ENCODE assay signal across 15 mouse cellular contexts in the genomic region with DNA sequence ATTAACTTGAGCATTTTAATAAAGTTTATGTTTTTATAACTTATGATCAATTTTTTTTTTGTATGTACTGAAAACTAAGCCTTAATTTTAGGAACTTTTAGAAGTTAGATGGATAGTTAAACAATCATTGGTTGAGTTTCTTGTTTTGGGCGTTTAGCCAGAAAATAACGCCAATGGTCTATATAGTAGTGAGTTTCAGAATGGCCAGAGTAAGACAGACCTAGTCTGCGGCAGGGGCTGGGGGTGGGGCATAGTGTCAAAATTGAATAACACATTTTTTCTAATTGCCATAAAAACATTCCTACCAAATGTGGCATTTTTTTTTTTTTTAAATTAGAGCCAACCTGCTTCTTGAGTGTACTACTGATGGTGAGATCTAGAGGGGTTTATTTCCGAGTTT. TPM values are rescaled to one million over a fixed set of nuclear protein-coding genes. Genes with fewer than 3 reads are reported as not detected.
A peak's percentile ranks its signal among the peaks of the same experiment; 100 is the strongest.
DNase-seq lines count a peak whose midpoint lies in the region; ATAC-seq and TF ChIP-seq lines count a peak whose summit lies in the region.
"Had no signal": no experiment of that assay in that cellular context is flagged by ENCODE, and none has a peak within 500 bp of the region (broad histone marks: within the 10 kb centered on the region; RNA-seq: fewer than 3 reads in every experiment).

No protein-coding gene starts in this region.

- TF ChIP-seq POLR2A in myocyte (IDR thresholded peaks at IDR 0.05; ENCODE audit: insufficient read length, low read depth) = no peak

- H3K27ac ChIP-seq in forebrain, embryonic 14.5 days (ENCODE audit: low read depth, low read length) = no peak overlapping the region
- H3K27ac ChIP-seq in forebrain, embryonic 11.5 days (ENCODE audit: low read depth, low read length) = no peak overlapping the region
- H3K27ac ChIP-seq in liver, embryonic 13.5 days = no peak overlapping the region
- H3K27ac ChIP-seq in lung, postnatal 0 days (ENCODE audit: low read length) = no peak overlapping the region
- H3K27ac ChIP-seq: embryonic facial prominence, embryonic 12.5 days; forebrain, embryonic 12.5 days; stomach, embryonic 15.5 days had no signal

- peaks cover 37% of the 10 kb centered on the region for H3K79me2 ChIP-seq in myocyte (ENCODE audit: control insufficient read depth, insufficient read depth)

- no peaks in the 10 kb centered on the region for H3K27me3 ChIP-seq in forebrain, embryonic 14.5 days (replicated peaks; ENCODE audit: control insufficient read depth, insufficient read depth, low read length)
- no peaks in the 10 kb centered on the region for H3K27me3 ChIP-seq in forebrain, embryonic 11.5 days (ENCODE audit: control insufficient read depth, insufficient read depth, low read length)
- no peaks in the 10 kb centered on the region for H3K27me3 ChIP-seq in liver, embryonic 13.5 days
- H3K27me3 ChIP-seq in myocyte (ENCODE audit: control insufficient read depth, insufficient read depth, insufficient read length) = no peaks in the 10 kb centered on the region
- no peaks in the 10 kb centered on the region for H3K27me3 ChIP-seq in lung, postnatal 0 days (replicated peaks; ENCODE audit: insufficient read depth, low read length)
- H3K27me3 ChIP-seq: embryonic facial prominence, embryonic 12.5 days; forebrain, embryonic 12.5 days; stomach, embryonic 15.5 days had no signal

- H3K36me3 ChIP-seq in forebrain, embryonic 14.5 days (ENCODE audit: control insufficient read depth, insufficient read depth, low read length) = peaks cover 13% of the 10 kb centered on the region
- no peaks in the 10 kb centered on the region; the same call in 1 of the 2 replicates for H3K36me3 ChIP-seq in forebrain, embryonic 11.5 days (ENCODE audit: control insufficient read depth, insufficient read depth, low read length)
- H3K36me3 ChIP-seq in liver, embryonic 13.5 days = peaks cover 24% of the 10 kb centered on the region
- peaks cover 9% of the 10 kb centered on the region for H3K36me3 ChIP-seq in myocyte (ENCODE audit: control insufficient read depth, insufficient read depth)
- H3K36me3 ChIP-seq in lung, postnatal 0 days (ENCODE audit: insufficient read depth, low read length) = peaks cover 7% of the 10 kb centered on the region; the same call in 1 of the 2 replicates

- H3K4me2 ChIP-seq in forebrain, embryonic 14.5 days (ENCODE audit: low read length) = no peak overlapping the region
- no peak overlapping the region for H3K4me2 ChIP-seq in forebrain, embryonic 11.5 days (ENCODE audit: low read depth, low read length, severe bottlenecking)
- peak overlapping the region; percentile 36 for H3K4me2 ChIP-seq in liver, embryonic 13.5 days
- no peak overlapping the region for H3K4me2 ChIP-seq in myocyte (ENCODE audit: low read depth)
- H3K4me2 ChIP-seq in lung, postnatal 0 days (replicated peaks; ENCODE audit: low read depth, low read length) = no peak overlapping the region

- TF ChIP-seq CTCF in lung, postnatal 0 days (IDR thresholded peaks at IDR 0.05) = no peak

- TF ChIP-seq EP300 in lung, postnatal 0 days (IDR thresholded peaks at IDR 0.05) = no peak

- peak; percentile 1 for DNase-seq in forebrain, embryonic 14.5 days (ENCODE audit: low spot score)
- no peak for DNase-seq in forebrain, embryonic 11.5 days (ENCODE audit: low spot score)
- no peak for DNase-seq in liver, embryonic 13.5 days
- no peak for DNase-seq in liver
- DNase-seq in MN1 (ENCODE audit: low spot score) = peak; percentile 14
- no peak for DNase-seq in lung, postnatal 0 days (ENCODE audit: low spot score)
- DNase-seq: heart, adult 11 months; heart, postnatal 14 days; kidney, adult 9 months; lung, postnatal 10 days had no signal

- H3K9ac ChIP-seq in forebrain, embryonic 14.5 days (ENCODE audit: low read length) = no peak overlapping the region
- no peak overlapping the region for H3K9ac ChIP-seq in forebrain, embryonic 11.5 days (ENCODE audit: low read length)
- no peak overlapping the region for H3K9ac ChIP-seq in liver, embryonic 13.5 days
- H3K9ac ChIP-seq in lung, postnatal 0 days (replicated peaks; ENCODE audit: low read depth) = no peak overlapping the region

- no peak for ATAC-seq in forebrain, embryonic 14.5 days
- no peak for ATAC-seq in forebrain, embryonic 11.5 days (replicated peaks; ENCODE audit: low FRiP score)
- ATAC-seq in liver, embryonic 13.5 days (ENCODE audit: low read depth) = no peak
- no peak for ATAC-seq in lung, postnatal 0 days

- peaks cover 6% of the 10 kb centered on the region; the same call in 1 of the 2 replicates for H3K4me1 ChIP-seq in forebrain, embryonic 14.5 days (ENCODE audit: control insufficient read depth, insufficient read depth, low read length)
- H3K4me1 ChIP-seq in forebrain, embryonic 11.5 days (replicated peaks; ENCODE audit: control insufficient read depth, insufficient read depth, low read length) = no peaks in the 10 kb centered on the region
- H3K4me1 ChIP-seq in liver, embryonic 13.5 days (replicated peaks) = peaks cover 10% of the 10 kb centered on the region
- no peaks in the 10 kb centered on the region for H3K4me1 ChIP-seq in lung, postnatal 0 days (ENCODE audit: insufficient read depth, low read depth, low read length)
- H3K4me1 ChIP-seq: stomach, embryonic 15.5 days had no signal

- no peak overlapping the region for H3K4me3 ChIP-seq in forebrain, embryonic 14.5 days (ENCODE audit: low read depth, low read length)
- H3K4me3 ChIP-seq in forebrain, embryonic 11.5 days (ENCODE audit: low read depth, low read length) = no peak overlapping the region
- H3K4me3 ChIP-seq in liver, embryonic 13.5 days (replicated peaks) = no peak overlapping the region
- peak overlapping the region; percentile 86 for H3K4me3 ChIP-seq in myocyte
- H3K4me3 ChIP-seq in lung, postnatal 0 days (ENCODE audit: low read depth, low read length) = no peak overlapping the region

- H3K9me3 ChIP-seq in forebrain, embryonic 14.5 days (replicated peaks; ENCODE audit: control insufficient read depth, low read length) = no peaks in the 10 kb centered on the region
- H3K9me3 ChIP-seq in forebrain, embryonic 11.5 days (ENCODE audit: control insufficient read depth, low read length) = no peaks in the 10 kb centered on the region
- no peaks in the 10 kb centered on the region for H3K9me3 ChIP-seq in liver, embryonic 13.5 days (replicated peaks)
- no peaks in the 10 kb centered on the region for H3K9me3 ChIP-seq in lung, postnatal 0 days (ENCODE audit: low read length)
- H3K9me3 ChIP-seq: embryonic facial prominence, embryonic 12.5 days; forebrain, embryonic 12.5 days; stomach, embryonic 15.5 days had no signal

- H3ac ChIP-seq in myocyte (ENCODE audit: control insufficient read depth, insufficient read length) = no peak overlapping the region

- WGBS in forebrain, embryonic 14.5 days = 81% methylated on average over 4 of the region's 4 CpGs
- 84% methylated on average over 4 of the region's 4 CpGs for WGBS in forebrain, embryonic 11.5 days
- 70% methylated on average over 4 of the region's 4 CpGs for WGBS in liver, embryonic 13.5 days (ENCODE audit: insufficient replicate concordance)
- WGBS in lung, postnatal 0 days = 72% methylated on average over 4 of the region's 4 CpGs

TF ChIP-seq in myocyte, 11 proteins besides CTCF, POLR2A, EP300 and RAD21:
- TF ChIP-seq E2F4 (IDR thresholded peaks at IDR 0.05; ENCODE audit: insufficient read depth) (no peak), MAX (IDR thresholded peaks at IDR 0.05; ENCODE audit: low read depth) (no peak), TCF12 (IDR thresholded peaks at IDR 0.05; ENCODE audit: insufficient read depth, poor library complexity, severe bottlenecking) (no peak), MYOG (IDR thresholded peaks at IDR 0.05; ENCODE audit: control insufficient read depth in 1 of 3, insufficient read depth in 1 of 3, insufficient read length in 2 of 3, low read depth in 2 of 3) (no peak), MYOD1 (IDR thresholded peaks at IDR 0.05; ENCODE audit: control insufficient read depth in 1 of 3, insufficient read length in 2 of 3, low read depth in 2 of 3) (no peak), USF1 (IDR thresholded peaks at IDR 0.05; ENCODE audit: low read depth) (no peak), SRF (IDR thresholded peaks at IDR 0.05; ENCODE audit: control insufficient read depth, insufficient read length, low read depth) (no peak), CEBPB (IDR thresholded peaks at IDR 0.05; ENCODE audit: insufficient read depth, poor library complexity, severe bottlenecking) (no peak), TCF3 (IDR thresholded peaks at IDR 0.05; ENCODE audit: insufficient read length, low read depth) (no peak), REST (IDR thresholded peaks at IDR 0.05; ENCODE audit: insufficient read depth, insufficient read length) (no peak), POLR2AphosphoS2 (IDR thresholded peaks at IDR 0.05; ENCODE audit: insufficient read length, low read depth) (no peak)

RNA-seq across cellular contexts. Expression of gene Ghitm, which starts 1.0 kb away (rescaled TPM):
- 189 and 206 TPM in 2 replicates for polyA plus RNA-seq in forebrain, embryonic 14.5 days (2014; fragmentation: Nextera tagmentation; extraction: Ambion mirVana)
- 189 and 196 TPM in 2 replicates for polyA plus RNA-seq in forebrain, embryonic 11.5 days (2014; fragmentation: Nextera tagmentation; extraction: Ambion mirVana)
- 265 and 293 TPM in 2 replicates for polyA plus RNA-seq in liver, embryonic 13.5 days (2015; fragmentation: Nextera tagmentation; extraction: Ambion mirVana)
- 396 TPM for polyA plus RNA-seq in myocyte (2012; fragmentation: generic; extraction: Trizol)
- polyA plus RNA-seq in lung, postnatal 0 days (2015; fragmentation: Nextera tagmentation; extraction: Ambion mirVana) = 159 and 175 TPM in 2 replicates

RNA-seq across cellular contexts. Expression of gene 2610528A11Rik, which starts 22.3 kb away (rescaled TPM):
- polyA plus RNA-seq in forebrain, embryonic 14.5 days (2014; fragmentation: Nextera tagmentation; extraction: Ambion mirVana) = 0.51 TPM in 1 of 2 replicates, not detected in the other
- 0.41 and 0.47 TPM in 2 replicates for polyA plus RNA-seq in forebrain, embryonic 11.5 days (2014; fragmentation: Nextera tagmentation; extraction: Ambion mirVana)
- polyA plus RNA-seq in liver, embryonic 13.5 days (2015; fragmentation: Nextera tagmentation; extraction: Ambion mirVana) = 0.18 and 0.30 TPM in 2 replicates
- polyA plus RNA-seq in myocyte (2012; fragmentation: generic; extraction: Trizol) = 1.2 TPM
- 0.27 and 0.31 TPM in 2 replicates for polyA plus RNA-seq in lung, postnatal 0 days (2015; fragmentation: Nextera tagmentation; extraction: Ambion mirVana)
- polyA plus RNA-seq: forebrain, embryonic 12.5 days; midbrain, embryonic 11.5 days had no signal

RNA-seq across cellular contexts. Expression of gene Cdhr1, which starts 38.0 kb away (rescaled TPM):
- polyA plus RNA-seq in forebrain, embryonic 14.5 days (2014; fragmentation: Nextera tagmentation; extraction: Ambion mirVana) = 3.1 and 4.6 TPM in 2 replicates
- polyA plus RNA-seq in forebrain, embryonic 11.5 days (2014; fragmentation: Nextera tagmentation; extraction: Ambion mirVana) = 1.0 and 1.2 TPM in 2 replicates
- polyA plus RNA-seq in liver, embryonic 13.5 days (2015; fragmentation: Nextera tagmentation; extraction: Ambion mirVana) = 0.03 TPM in 1 of 2 replicates, not detected in the other
- polyA plus RNA-seq in myocyte (2012; fragmentation: generic; extraction: Trizol) = 0.19 TPM
- 0.05 and 0.08 TPM in 2 replicates for polyA plus RNA-seq in lung, postnatal 0 days (2015; fragmentation: Nextera tagmentation; extraction: Ambion mirVana)

Comparison
In these comparisons a context has a peak if more than half of its experiments do, and no peak if none do; other contexts are left out.
1. DNase-seq: peak in forebrain, embryonic 14.5 days (single experiment) and MN1 (single experiment); none in forebrain, embryonic 11.5 days (single experiment), liver, embryonic 13.5 days (single experiment), liver (single experiment) and lung, postnatal 0 days (single experiment).